ENCODE assay signal across 22 mouse cellular contexts in the genomic region with DNA sequence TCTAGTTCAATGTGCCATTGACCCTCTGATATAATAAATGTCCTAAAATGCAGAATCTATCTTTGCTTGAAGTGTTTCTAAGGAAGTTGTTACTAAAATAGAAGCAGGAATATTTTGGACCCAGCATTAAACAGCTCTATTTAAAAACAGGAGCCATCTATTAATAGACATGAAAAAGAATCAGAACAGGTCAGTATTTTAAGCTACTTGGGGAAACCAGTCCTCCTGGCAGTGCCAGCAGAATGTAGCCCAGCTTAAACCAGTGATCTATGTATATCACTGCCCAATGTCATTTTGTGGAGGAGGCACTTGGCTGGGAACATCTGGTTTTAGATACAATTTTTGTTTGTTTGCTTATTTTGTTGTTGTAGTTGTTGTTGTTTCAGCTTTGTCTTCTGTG.
A peak's percentile ranks its signal among the peaks of the same experiment; 100 is the strongest.
DNase-seq lines count a peak whose midpoint lies in the region; ATAC-seq and TF ChIP-seq lines count a peak whose summit lies in the region.
"Had no signal": no experiment of that assay in that cellular context is flagged by ENCODE, and none has a peak within 500 bp of the region (broad histone marks: within the 10 kb centered on the region; RNA-seq: fewer than 3 reads in every experiment).

No protein-coding gene starts in this region.

- no peak overlapping the region for H3K4me3 ChIP-seq in heart, adult 2 months
- no peak overlapping the region for H3K4me3 ChIP-seq in heart, embryonic 15.5 days
- H3K4me3 ChIP-seq in heart, embryonic 10.5 days, result no peak overlapping the region
- H3K4me3 ChIP-seq in layer of hippocampus, adult 2 months, result no peak overlapping the region
- H3K4me3 ChIP-seq: embryonic facial prominence, embryonic 10.5 days; embryonic facial prominence, embryonic 13.5 days; erythroblast, embryonic 14.5 days; forebrain, embryonic 12.5 days; hindbrain, embryonic 12.5 days; hindbrain, embryonic 15.5 days had no signal

- no peaks in the 10 kb centered on the region for H3K27me3 ChIP-seq in heart, adult 2 months (ENCODE audit: control insufficient read depth, insufficient read depth, low read length)
- no peaks in the 10 kb centered on the region for H3K27me3 ChIP-seq in heart, embryonic 15.5 days
- H3K27me3 ChIP-seq in heart, embryonic 10.5 days (ENCODE audit: insufficient read depth, poor library complexity, severe bottlenecking), result no peaks in the 10 kb centered on the region
- H3K27me3 ChIP-seq: embryonic facial prominence, embryonic 13.5 days; forebrain, embryonic 12.5 days; hindbrain, embryonic 12.5 days; hindbrain, embryonic 15.5 days had no signal

- H3K9ac ChIP-seq in heart, adult 2 months (ENCODE audit: low read depth, low read length), result no peak overlapping the region
- H3K9ac ChIP-seq in heart, embryonic 15.5 days, result no peak overlapping the region
- H3K9ac ChIP-seq: embryonic facial prominence, embryonic 13.5 days; forebrain, embryonic 12.5 days; hindbrain, embryonic 12.5 days; hindbrain, embryonic 15.5 days had no signal

- intact Hi-C loops in heart, adult 2 months (cut with DNase I), result no loop called here

- TF ChIP-seq CTCF in heart, adult 2 months (IDR thresholded peaks at IDR 0.05), result no peak
- TF ChIP-seq CTCF in layer of hippocampus, adult 2 months (conservative IDR thresholded peaks at IDR 0.05), result no peak

- H3K36me3 ChIP-seq in heart, adult 2 months (ENCODE audit: control insufficient read depth, insufficient read depth, low read length), result no peaks in the 10 kb centered on the region; the same call in none of the 2 replicates
- no peaks in the 10 kb centered on the region for H3K36me3 ChIP-seq in heart, embryonic 15.5 days
- no peaks in the 10 kb centered on the region for H3K36me3 ChIP-seq in heart, embryonic 10.5 days
- H3K36me3 ChIP-seq: embryonic facial prominence, embryonic 10.5 days; embryonic facial prominence, embryonic 13.5 days; forebrain, embryonic 12.5 days; hindbrain, embryonic 12.5 days; hindbrain, embryonic 15.5 days had no signal

- no peaks in the 10 kb centered on the region; the same call in 1 of the 2 replicates for H3K4me1 ChIP-seq in heart, adult 2 months (ENCODE audit: control insufficient read depth, insufficient read depth, low read length)
- H3K4me1 ChIP-seq in heart, embryonic 15.5 days (replicated peaks), result 0 out of 2 replicates have a peak, but pooled peaks cover 3% of the 10 kb centered on the region
- H3K4me1 ChIP-seq in heart, embryonic 10.5 days, result no peaks in the 10 kb centered on the region
- H3K4me1 ChIP-seq: embryonic facial prominence, embryonic 10.5 days; embryonic facial prominence, embryonic 13.5 days; forebrain, embryonic 12.5 days; hindbrain, embryonic 12.5 days; hindbrain, embryonic 15.5 days had no signal

- H3K27ac ChIP-seq in heart, adult 2 months, result peak overlapping the region; percentile 60
- H3K27ac ChIP-seq in heart, embryonic 15.5 days, result peak overlapping the region; percentile 58
- H3K27ac ChIP-seq in heart, embryonic 10.5 days, result no peak overlapping the region
- H3K27ac ChIP-seq in layer of hippocampus, adult 2 months, result peak overlapping the region; percentile 63
- H3K27ac ChIP-seq: embryonic facial prominence, embryonic 10.5 days; embryonic facial prominence, embryonic 13.5 days; forebrain, embryonic 12.5 days; hindbrain, embryonic 12.5 days; hindbrain, embryonic 15.5 days had no signal

- H3K4me2 ChIP-seq in heart, embryonic 15.5 days, result no peak overlapping the region
- H3K4me2 ChIP-seq: embryonic facial prominence, embryonic 13.5 days; forebrain, embryonic 12.5 days; hindbrain, embryonic 12.5 days; hindbrain, embryonic 15.5 days had no signal

- no peaks in the 10 kb centered on the region for H3K79me2 ChIP-seq in heart, adult 2 months (replicated peaks; ENCODE audit: control insufficient read depth, insufficient read depth, low read length)

- no peaks in the 10 kb centered on the region for H3K9me3 ChIP-seq in heart, embryonic 15.5 days (replicated peaks)
- no peaks in the 10 kb centered on the region for H3K9me3 ChIP-seq in heart, embryonic 10.5 days
- H3K9me3 ChIP-seq: embryonic facial prominence, embryonic 10.5 days; embryonic facial prominence, embryonic 13.5 days; forebrain, embryonic 12.5 days; hindbrain, embryonic 12.5 days; hindbrain, embryonic 15.5 days had no signal

- no peak for TF ChIP-seq POLR2A in heart, adult 2 months (IDR thresholded peaks at IDR 0.05; ENCODE audit: insufficient read depth, low read depth, low read length)

- TF ChIP-seq EP300 in heart, adult 2 months (IDR thresholded peaks at IDR 0.05; ENCODE audit: insufficient read depth, low read depth, low read length), result no peak

- ATAC-seq in heart, embryonic 15.5 days (replicated peaks; ENCODE audit: insufficient number of reproducible peaks, insufficient read depth, low FRiP score, low read depth), result no peak
- ATAC-seq: CD4-positive, CD25-positive, alpha-beta regulatory T cell, adult 4 months; intestine, postnatal 0 days had no signal

- no peak for DNase-seq in heart, adult 2 months
- DNase-seq in heart, postnatal 4 days, result no peak
- DNase-seq in heart, embryonic 10.5 days (ENCODE audit: low spot score), result no peak
- DNase-seq in layer of hippocampus, adult 2 months (ENCODE audit: low spot score in 2 of 2), result no peak
- DNase-seq in layer of hippocampus, adult 18-20 months (ENCODE audit: low spot score in 2 of 2), result no peak
- DNase-seq: adrenal gland, adult 2 months; adrenal gland, postnatal 14 days; cerebellum, adult 11-12 months; cerebellum, adult 8-10 months; cerebellum, postnatal 36 days; embryo, embryonic 11 days; gastrocnemius, postnatal 25 days; kidney, adult 2 months had no signal
